Mouse (Mus musculus): ENCODE measurements around the gene Syf2.
"Not testable (repeated sequence)": the region's sequence is repeated elsewhere in the genome, so short reads cannot be mapped to it uniquely, and the experiment has no call there.

Gene Syf2

GRCm38 (mm10) chr4:134930684-134931481 lies at the start of gene Syf2:
Gene Syf2 (plus strand): TSS chr4:134930898.
- peak; percentile 89 for DNase-seq

- peak; percentile 53 for DNase-seq
Measured at GRCm38 (mm10) chr4:134883266-134883665, 47.4 kb upstream of the Syf2 start.

DNA sequence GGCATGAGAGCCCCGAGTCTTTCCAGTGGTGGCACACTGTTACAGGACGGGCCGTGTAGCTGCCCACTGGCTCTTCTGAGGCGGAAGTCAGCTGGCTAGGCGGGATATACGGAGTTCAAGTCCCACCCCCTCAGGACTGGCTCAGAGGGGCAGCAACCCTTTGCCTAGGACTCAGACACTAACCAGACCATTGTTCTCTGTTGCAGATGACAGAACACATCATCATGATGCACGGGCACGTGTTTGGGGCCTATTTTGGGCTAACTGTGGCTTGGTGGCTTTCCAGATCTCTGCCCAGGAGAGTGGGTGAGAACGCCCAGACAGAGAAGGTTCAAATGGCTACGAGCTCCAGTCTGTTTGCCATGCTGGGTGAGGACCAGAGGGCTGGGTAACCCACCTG lies 46.9 kb upstream of the Syf2 start:
- no peak for DNase-seq

DNA sequence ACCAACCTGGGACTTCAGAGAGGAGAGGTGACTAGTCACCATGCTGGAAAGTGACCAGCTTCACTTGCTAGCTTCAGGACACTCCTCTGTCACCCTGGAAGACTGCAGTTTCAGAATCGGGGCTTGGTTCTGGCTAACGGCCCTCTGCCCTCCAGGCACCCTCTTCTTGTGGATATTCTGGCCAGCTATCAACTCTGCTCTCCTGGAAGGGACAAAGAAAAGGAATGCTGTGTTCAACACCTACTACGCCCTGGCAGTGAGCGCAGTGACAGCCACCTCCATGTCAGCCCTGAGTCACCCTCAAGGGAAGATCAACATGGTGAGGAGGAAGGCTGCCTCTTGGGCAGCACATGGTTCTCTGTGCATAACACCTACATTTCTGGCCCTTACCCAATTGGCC lies 46.3 kb upstream of the Syf2 start:
- DNase-seq, result no peak

GRCm38 (mm10) chr4:134892096-134892495 lies 38.6 kb upstream of the Syf2 start:
- DNase-seq, result peak; percentile 59

DNA sequence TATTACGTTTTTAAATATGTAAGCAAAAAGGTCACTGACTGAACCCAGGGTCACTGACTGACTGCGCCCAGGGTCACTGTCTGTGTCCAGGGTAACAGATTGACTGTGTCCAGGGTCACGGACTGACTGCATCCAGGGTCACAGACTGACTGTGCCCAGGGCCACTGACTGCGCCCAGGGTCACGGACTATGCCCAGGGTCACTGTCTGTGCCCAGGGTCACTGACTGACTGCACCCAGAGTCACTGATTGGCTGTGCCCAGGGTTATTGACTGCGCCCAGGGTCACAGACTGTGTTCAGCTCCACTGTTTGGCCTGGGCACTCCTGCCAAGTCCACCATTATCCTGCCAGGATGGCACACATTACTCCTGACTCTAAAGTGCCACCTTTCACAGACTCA lies 33.4 kb upstream of the Syf2 start:
- DNase-seq, result no peak

GRCm38 (mm10) chr4:134901126-134901525 lies 29.6 kb upstream of the Syf2 start:
- DNase-seq, result no peak

- no peak for DNase-seq
Measured at GRCm38 (mm10) chr4:134903046-134903445, 27.7 kb upstream of the Syf2 start.

DNA sequence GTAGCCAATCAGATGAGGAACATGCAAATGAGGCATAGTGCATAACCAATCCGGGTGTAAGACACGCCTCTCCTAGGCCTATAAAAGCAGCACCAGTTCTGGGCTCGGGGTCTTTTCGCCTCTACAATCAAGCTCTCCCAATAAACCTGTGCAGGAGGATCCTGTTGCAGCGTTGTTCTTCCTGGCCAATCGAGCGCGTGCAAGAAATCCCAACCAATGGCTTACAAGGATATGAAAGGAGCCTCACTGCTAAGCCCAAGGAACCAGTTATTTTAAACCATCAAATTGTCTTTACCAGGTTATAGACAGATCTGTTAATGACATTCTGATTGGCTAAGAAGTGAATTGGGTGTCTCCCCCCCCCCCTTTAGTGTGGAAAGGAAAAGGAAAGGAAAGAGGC lies 19.3 kb upstream of the Syf2 start:
- DNase-seq, result not testable (repeated sequence)

- DNase-seq, result peak; percentile 84
Measured at GRCm38 (mm10) chr4:134913413-134913812, 17.3 kb upstream of the Syf2 start.

GRCm38 (mm10) chr4:134914122-134914863 lies 16.4 kb upstream of the Syf2 start:
- no peak for DNase-seq

DNA sequence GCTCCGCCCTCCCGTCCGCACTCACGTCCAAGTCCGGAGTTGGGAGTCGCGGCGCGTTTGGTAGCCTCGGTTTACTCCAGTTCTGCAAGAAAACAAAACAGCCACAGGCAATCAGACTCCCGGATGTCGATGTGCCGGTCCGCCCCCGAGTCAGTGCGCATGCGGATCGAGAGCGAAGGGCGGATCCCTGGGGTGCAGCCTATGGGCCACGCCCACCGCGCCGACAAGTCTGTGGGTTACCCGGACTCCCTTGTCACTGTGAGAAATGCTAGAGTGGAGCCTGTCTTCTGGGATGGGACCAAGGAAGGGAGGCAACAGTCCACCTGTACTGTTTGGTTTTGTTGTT lies 15.9 kb upstream of the Syf2 start, which contains the start of gene Tmem50a:
Tmem50a (minus strand) TSS at position 161 of the 346 bp plus-strand sequence.
- DNase-seq, result peak; percentile 97

GRCm38 (mm10) chr4:134915223-134916050 lies 15.3 kb upstream of the Syf2 start:
- no peak for DNase-seq

GRCm38 (mm10) chr4:134917194-134917593 lies 13.5 kb upstream of the Syf2 start:
- no peak for DNase-seq

GRCm38 (mm10) chr4:134918381-134918780 lies 12.3 kb upstream of the Syf2 start:
- DNase-seq, result peak; percentile 76

- peak; percentile 48 for DNase-seq
Measured at GRCm38 (mm10) chr4:134919733-134920540, 10.8 kb upstream of the Syf2 start.

DNA sequence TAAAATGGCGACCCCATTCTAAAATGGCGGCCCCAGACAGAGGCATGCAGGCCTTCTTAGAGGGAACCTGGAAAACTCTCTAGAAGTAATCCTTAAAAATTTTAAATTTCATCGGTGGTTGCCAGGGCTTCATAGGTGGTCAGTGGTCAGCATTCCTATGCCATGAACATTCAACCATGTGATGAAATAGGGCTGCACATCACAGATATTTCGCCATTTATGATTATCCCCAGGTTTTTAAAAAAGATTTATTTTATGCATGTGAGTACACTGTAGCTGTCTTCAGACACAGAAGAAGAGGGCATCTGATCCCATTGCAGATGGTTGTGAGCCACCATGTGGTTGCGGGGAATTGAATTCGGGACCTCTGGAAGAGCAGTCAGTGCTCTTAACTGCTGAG lies 10.1 kb upstream of the Syf2 start:
- DNase-seq, result no peak

DNA sequence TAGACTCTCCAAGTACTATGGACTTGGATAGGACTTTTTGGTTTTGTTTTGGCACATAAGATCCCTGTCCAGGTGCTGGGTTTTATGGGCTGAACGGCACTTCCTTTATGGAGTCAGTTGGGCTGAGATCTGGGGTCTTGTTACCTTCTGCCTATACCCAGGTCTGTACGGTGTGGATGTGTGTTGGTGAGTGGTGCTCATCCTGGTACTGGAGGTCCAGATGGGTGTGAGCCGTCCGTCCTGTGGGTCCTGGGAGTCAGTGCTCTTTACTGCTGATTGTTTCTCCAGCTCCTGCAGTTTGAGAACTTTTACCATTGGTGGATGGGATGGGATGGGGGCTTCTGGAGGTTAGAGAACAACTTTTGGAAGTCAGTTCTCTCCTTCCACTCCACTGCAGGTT lies 9.0 kb upstream of the Syf2 start:
- DNase-seq, result no peak

DNA sequence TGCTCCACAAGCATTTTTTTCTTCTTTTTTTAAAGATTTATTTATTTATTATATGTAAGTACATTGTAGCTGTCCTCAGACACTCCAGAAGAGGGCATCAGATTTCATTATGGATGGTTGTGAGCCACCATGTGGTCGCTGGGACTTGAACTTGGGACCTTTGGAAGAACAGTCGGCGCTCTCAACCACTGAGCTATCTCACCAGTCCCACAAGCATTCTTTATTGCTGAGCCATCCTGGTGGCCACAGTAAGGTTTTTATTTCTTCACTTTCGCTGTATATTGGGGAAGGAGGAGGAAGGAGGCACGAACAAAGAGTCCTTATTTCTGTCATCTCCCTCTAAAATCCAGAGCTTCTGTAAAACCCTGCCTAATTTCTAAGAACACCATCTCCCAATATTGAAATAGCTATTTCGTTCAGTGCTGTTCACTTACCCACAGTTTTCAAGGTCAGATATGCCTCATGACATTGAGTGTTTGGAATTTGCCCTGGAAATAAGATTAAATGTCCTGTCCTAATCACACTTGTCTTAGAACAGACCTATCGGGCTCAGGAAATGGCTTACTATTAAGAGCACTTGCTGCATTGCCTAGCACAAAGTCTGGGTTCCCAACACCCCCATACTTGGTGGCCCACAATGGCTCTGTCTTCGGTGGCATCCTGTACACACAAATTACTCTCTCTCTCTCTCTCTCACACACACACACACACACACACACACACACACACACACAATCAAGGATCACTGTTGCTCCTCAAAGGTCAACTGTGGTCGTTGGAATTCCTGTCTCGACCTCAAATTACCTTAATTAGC lies 8.4 kb upstream of the Syf2 start:
- no peak for DNase-seq

GRCm38 (mm10) chr4:134922925-134923244 lies 7.8 kb upstream of the Syf2 start:
- peak; percentile 80 for DNase-seq

GRCm38 (mm10) chr4:134923258-134924018 lies 7.3 kb upstream of the Syf2 start, which contains the start of gene Rsrp1:
Gene Rsrp1 (plus strand): TSS chr4:134923592.
- DNase-seq, result peak; percentile 96

Measured in thymus, postnatal 25 days (tissue).